Mouse (Mus musculus): Measurements from ENCODE around the gene Tssk2.

GRCm38 (mm10) chr16:17893923-17894322 lies 4.5 kb upstream of the Tssk2 start, which contains the start of gene Tssk1:
- TF ChIP-seq CTCF (IDR thresholded peaks at IDR 0.05; ENCODE audit: borderline replicate concordance, extremely low read depth, insufficient read depth, insufficient read length) (no peak), POLR2A (IDR thresholded peaks at IDR 0.05; ENCODE audit: borderline replicate concordance, extremely low read depth, insufficient read depth, insufficient read length, poor library complexity, severe bottlenecking) (no peak)
